Mouse (Mus musculus) stomach, embryonic 15.5 days (tissue): ENCODE results near the gene Wnk2. TPM values are rescaled to one million over a fixed set of nuclear protein-coding genes. Genes with fewer than 3 reads are reported as not detected.

ENCODE experiments used
- ATAC-seq: fragments of 200-750 bp; cut with Nextera tagmentation; 2 replicates; pipeline ENCODE4 v1.8.0; 2017; ENCODE audit warnings: low read depth, moderate number of reproducible peaks, moderate TSS enrichment; ENCODE audit not compliant: insufficient read depth, low FRiP score
- H3K27ac ChIP-seq: fragments of 300-500 bp; sonication (generic); 2 replicates; pipeline ENCODE4 v1.5.1; 2015; ENCODE audit warnings: mild to moderate bottlenecking, inconsistent platforms
- H3K27me3 ChIP-seq: fragments of 300-500 bp; sonication (generic); replicated peaks from 2 replicates; pipeline ENCODE4 v1.6.1; 2015; ENCODE audit warnings: inconsistent platforms
- H3K36me3 ChIP-seq: fragments of 300-500 bp; sonication (generic); 2 replicates; pipeline ENCODE4 v1.6.1; 2015; ENCODE audit warnings: inconsistent platforms
- H3K4me1 ChIP-seq: fragments of 300-500 bp; sonication (generic); 2 replicates; pipeline ENCODE4 v1.6.1; 2015; ENCODE audit warnings: inconsistent platforms
- H3K4me2 ChIP-seq: fragments of 300-500 bp; sonication (generic); 2 replicates; pipeline ENCODE4 v1.6.1; 2015; ENCODE audit warnings: mild to moderate bottlenecking, inconsistent platforms
- H3K4me3 ChIP-seq: fragments of 300-500 bp; sonication (generic); replicated peaks from 2 replicates; pipeline ENCODE4 v1.5.1; 2015; ENCODE audit warnings: inconsistent platforms
- H3K9ac ChIP-seq: fragments of 300-500 bp; sonication (generic); 2 replicates; pipeline ENCODE4 v1.6.1; 2015; ENCODE audit warnings: inconsistent platforms
- H3K9me3 ChIP-seq: fragments of 300-500 bp; sonication (generic); 2 replicates; pipeline ENCODE4 v1.6.1; 2016; ENCODE audit warnings: inconsistent platforms
- WGBS: fragments of 180-500 bp; shearing (Covaris S2); methylation state at CpG from one replicate; pipeline ENCODE4 v1.1.7; 2015; 5-methylcytosine and 5-hydroxymethylcytosine counted together
- polyA plus RNA-seq: library from polyadenylated mRNA; unstranded; fragments of >200 nt; fragmentation: Nextera tagmentation; extraction: Ambion mirVana; gene quantifications from 2 replicates; pipeline ENCODE4 v1.2.1, GENCODE M21; 2015

The Wnk2 gene
- polyA plus RNA-seq, 1 experiment from 2014 or later: 3.3 TPM

DNA sequence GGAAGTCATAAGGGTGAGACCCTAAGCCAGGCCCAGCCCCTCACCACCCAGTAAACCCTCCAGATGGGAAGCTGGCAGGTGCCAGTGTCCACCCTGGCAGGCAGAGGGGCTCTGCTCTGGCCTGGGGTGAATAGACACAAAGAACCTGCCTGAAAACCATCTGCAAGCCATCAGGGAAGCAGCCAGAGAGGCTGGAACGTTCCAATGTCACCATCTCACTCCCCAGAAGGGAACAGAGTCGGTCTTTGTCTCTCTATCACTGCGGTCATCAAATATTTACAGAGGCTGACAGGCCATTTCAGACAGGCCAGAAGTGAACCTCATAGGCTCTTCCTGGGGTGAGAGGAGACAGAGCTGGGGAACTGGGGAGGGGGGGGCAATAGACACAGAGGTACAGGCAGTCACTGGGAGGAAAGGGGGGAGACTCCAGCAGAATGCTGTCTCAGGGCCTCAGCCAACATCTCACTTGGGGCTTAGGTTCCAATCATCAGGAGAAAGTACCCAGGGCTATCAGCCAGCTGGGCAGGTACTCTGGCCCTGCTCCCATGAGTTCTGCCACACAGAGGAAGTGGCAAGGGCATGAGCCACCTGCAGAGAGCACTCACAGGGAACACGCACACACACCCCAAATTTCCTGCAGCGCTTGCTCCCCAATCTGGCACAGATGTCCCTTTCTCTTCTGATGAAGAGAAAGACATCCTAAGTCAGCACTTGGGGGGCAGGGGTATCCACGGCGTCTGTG lies 15.7 kb downstream of the Wnk2 start:
- Histone ChIP-seq H3K9me3 (no peaks in the 10 kb centered on the region), H3K4me3 (no peak overlapping the region), H3K9ac (no peak overlapping the region), H3K4me2 (no peak overlapping the region), H3K27ac (peak overlapping the region; percentile 72), H3K36me3 (no peaks in the 10 kb centered on the region), H3K27me3 (no peaks in the 10 kb centered on the region), H3K4me1 (peaks cover 41% of the 10 kb centered on the region)
- 0 out of 2 replicates have a peak, but pooled peaks have one; percentile 13 for ATAC-seq
- 54% methylated on average over 7 of the region's 7 CpGs for WGBS

DNA sequence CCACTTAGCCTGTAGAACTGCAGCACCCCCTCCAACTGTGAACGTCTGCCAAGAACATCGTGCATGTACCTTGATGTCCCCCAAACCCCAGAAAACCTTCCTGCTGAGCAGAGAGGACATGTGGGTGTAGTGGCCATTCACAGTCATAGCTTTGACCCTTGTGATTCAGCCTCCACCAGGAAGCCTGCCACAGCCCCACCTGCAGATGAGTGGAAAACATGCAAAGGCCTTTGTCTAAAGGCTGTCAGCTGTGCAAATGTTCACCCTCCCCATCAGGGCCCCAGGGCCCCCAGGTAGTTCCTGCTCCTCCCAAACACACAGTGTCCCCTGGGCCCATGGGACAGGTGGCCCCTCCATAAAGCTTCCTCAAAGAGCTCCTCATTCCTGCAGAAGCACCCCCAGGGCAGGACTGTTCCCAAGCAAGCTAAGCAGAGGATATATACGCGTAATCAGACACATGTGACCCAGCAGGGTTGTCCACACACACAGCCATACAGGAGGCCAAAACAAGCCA lies 16.4 kb downstream of the Wnk2 start:
- Histone ChIP-seq H3K4me3 (no peak overlapping the region), H3K36me3 (no peaks in the 10 kb centered on the region), H3K9ac (no peak overlapping the region), H3K27ac (peak overlapping the region; percentile 72), H3K27me3 (no peaks in the 10 kb centered on the region), H3K9me3 (no peaks in the 10 kb centered on the region), H3K4me1 (peaks cover 41% of the 10 kb centered on the region), H3K4me2 (no peak overlapping the region)
- 63% methylated on average over 4 of the region's 4 CpGs for WGBS
- 0 out of 2 replicates have a peak, but pooled peaks have one; percentile 31 for ATAC-seq

DNA sequence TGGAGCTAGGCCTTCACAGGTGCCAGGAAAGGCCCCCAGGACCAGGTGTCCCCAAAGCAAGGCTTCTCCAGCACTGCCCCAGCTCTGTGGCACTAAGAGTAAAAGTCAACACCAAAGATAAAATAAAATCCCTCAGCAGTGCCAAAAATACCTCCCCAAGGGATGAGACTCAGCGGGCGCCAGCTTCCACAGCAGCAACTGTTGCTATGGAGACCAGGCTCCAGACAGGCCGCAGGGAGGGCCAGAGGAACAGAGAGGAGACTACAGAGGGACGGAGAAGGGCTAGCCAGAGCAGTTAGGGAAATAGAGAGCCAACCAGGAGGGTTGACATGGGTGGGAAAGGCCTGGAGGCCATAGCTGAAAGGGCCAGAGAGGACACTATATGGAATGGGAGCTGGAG lies 18.0 kb downstream of the Wnk2 start:
- 37% methylated on average over 4 of the region's 4 CpGs for WGBS
- no peak overlapping the region for H3K4me3 ChIP-seq

DNA sequence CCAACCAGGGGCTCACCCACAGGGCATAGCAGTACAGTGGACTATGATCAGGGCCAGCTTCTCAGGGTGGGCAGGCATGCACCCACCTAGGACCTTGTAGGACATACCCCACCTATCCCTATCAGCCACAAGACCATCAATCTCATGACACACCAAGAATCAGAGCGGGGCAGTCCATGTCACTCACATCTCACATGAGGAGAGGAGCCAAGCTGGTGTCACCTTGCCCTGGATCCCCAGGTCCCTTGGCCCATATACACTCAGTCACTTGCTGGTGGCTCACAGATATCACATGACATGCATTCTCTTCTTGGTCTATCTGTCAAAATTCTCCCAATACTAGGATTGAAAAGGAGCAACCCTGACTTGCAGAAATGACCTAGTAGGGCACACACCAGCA lies 18.7 kb downstream of the Wnk2 start:
- Histone ChIP-seq H3K4me3 (no peak overlapping the region), H3K4me1 (peaks cover 41% of the 10 kb centered on the region), H3K27me3 (no peaks in the 10 kb centered on the region), H3K36me3 (no peaks in the 10 kb centered on the region), H3K9ac (no peak overlapping the region), H3K27ac (no peak overlapping the region), H3K4me2 (no peak overlapping the region), H3K9me3 (no peaks in the 10 kb centered on the region)
- WGBS: 96% methylated on average over 1 of the region's 1 CpGs
- no peak for ATAC-seq

More for the DNA sequence above, 18.0 kb downstream of the Wnk2 start:
- no peak overlapping the region for H3K9ac ChIP-seq
- no peaks in the 10 kb centered on the region for H3K9me3 ChIP-seq
- peaks cover 41% of the 10 kb centered on the region for H3K4me1 ChIP-seq
- no peak for ATAC-seq
- no peak overlapping the region for H3K27ac ChIP-seq
- H3K4me2 ChIP-seq: no peak overlapping the region
- H3K27me3 ChIP-seq: no peaks in the 10 kb centered on the region
- no peaks in the 10 kb centered on the region for H3K36me3 ChIP-seq

DNA sequence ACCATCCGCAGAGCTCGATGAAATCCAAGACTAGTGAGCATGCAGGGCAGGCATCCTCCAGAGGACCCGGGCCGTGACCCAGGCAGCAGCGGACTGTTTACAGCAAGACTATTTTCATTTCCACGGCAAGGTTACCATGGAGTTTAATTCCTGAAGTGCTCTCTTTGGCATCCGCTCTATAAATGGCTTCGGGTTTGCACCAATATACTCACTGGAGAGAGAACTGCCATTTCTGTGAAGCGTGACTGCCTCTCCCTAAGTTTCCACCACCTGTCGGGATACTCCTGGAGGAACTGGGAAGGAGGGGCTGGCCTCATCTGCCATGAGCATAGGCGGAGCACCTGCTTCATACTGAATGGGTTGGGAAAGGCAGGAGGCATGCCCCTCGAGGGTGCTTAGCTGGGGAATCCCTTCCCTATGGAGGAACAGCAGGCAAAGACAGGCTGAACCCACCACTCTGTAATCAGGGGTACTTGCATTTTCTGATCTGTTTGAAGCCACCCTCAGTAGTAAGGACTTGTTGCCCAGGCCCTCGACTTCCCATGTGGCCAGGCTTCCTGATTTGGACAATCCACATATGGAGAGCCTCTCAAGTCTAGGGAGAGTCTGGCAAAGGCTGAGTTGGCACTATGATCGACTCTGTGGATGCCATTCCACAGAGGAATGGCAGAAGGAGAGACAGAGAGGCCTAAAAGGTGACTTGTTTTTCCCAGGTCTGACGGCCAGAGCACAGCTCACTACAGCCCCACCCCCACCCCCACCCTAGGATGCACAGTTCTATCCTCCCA lies 19.8 kb downstream of the Wnk2 start:
- no peaks in the 10 kb centered on the region for H3K9me3 ChIP-seq
- no peaks in the 10 kb centered on the region for H3K27me3 ChIP-seq
- no peaks in the 10 kb centered on the region for H3K36me3 ChIP-seq
- H3K4me3 ChIP-seq: no peak overlapping the region
- WGBS: 37% methylated on average over 15 of the region's 15 CpGs
- peak overlapping the region; percentile 0; the same call in 1 of the 2 replicates for H3K27ac ChIP-seq
- H3K4me2 ChIP-seq: no peak overlapping the region
- no peak for ATAC-seq
- no peak overlapping the region for H3K9ac ChIP-seq
- peaks cover 41% of the 10 kb centered on the region for H3K4me1 ChIP-seq

DNA sequence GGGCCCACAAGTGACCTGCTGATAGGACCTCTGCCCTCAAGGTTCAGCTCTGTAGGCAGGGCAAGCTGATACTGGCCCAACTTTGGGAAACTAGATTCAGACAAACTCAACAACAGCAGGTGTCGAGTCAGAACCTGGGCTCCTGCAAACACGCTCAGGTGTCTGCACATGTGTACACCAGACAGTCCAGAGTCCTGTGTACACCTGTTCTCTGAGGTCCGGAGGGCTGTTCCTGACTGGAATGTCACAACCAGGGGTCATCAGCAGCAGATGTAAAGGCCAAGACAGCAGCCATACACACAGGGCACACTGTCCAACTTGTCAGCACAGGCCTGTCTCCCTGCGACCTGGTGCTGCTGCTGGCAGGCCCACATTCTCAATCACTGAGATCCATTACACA lies 25.7 kb downstream of the Wnk2 start:
- H3K4me3 ChIP-seq: no peak overlapping the region
- 70% methylated on average over 4 of the region's 4 CpGs for WGBS
- H3K4me1 ChIP-seq: no peaks in the 10 kb centered on the region
- H3K4me2 ChIP-seq: no peak overlapping the region
- H3K27me3 ChIP-seq: no peaks in the 10 kb centered on the region
- no peak overlapping the region for H3K9ac ChIP-seq
- no peaks in the 10 kb centered on the region for H3K9me3 ChIP-seq
- peak; percentile 56; the same call in 1 of the 2 replicates for ATAC-seq
- no peak overlapping the region for H3K27ac ChIP-seq
- H3K36me3 ChIP-seq: no peaks in the 10 kb centered on the region

DNA sequence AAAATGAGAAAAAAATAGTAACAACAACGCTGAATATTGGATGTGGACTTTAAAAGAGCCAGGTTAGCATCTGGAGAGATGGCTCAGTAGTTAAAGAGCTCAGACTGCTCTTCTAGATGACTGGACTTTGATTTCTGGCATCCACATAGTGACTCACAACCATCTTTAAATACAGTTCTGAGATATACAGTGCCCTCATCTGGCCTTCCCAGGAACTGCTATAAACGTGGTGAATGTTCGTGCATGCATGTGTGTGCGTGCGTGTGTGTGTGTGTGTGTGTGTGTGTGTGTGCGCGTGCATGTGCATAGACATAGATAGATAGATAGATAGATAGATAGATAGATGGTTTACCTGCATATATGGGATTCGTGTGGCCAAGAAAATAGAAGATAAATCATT lies 30.3 kb downstream of the Wnk2 start:
- Histone ChIP-seq H3K9ac (no peak overlapping the region), H3K4me3 (no peak overlapping the region), H3K27ac (no peak overlapping the region), H3K9me3 (no peaks in the 10 kb centered on the region), H3K36me3 (no peaks in the 10 kb centered on the region), H3K4me2 (no peak overlapping the region), H3K27me3 (no peaks in the 10 kb centered on the region), H3K4me1 (no peaks in the 10 kb centered on the region)
- no peak for ATAC-seq
- 83% methylated on average over 8 of the region's 8 CpGs for WGBS

DNA sequence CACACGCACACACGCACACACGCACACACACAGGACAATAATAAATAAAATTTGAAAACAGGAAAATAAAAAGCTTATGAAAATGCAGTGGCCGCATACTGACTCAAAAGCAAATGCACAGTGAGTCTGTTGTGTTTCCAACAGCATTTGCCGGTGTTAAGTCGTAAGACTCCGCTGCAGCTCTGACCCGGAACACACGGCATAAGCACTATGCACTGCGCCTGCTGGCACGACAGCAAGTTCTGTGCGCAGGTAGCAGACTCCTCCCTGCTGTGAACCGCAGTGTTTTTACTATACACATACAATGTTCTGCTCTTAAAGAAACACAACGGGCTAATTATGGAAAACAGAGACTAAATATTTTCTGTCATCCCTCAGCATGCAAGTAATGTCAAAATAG lies 32.9 kb downstream of the Wnk2 start:
- Histone ChIP-seq H3K9ac (no peak overlapping the region), H3K4me2 (no peak overlapping the region), H3K27me3 (no peaks in the 10 kb centered on the region), H3K36me3 (no peaks in the 10 kb centered on the region), H3K4me1 (no peaks in the 10 kb centered on the region), H3K27ac (no peak overlapping the region), H3K4me3 (no peak overlapping the region), H3K9me3 (no peaks in the 10 kb centered on the region)
- WGBS: 86% methylated on average over 14 of the region's 14 CpGs
- no peak for ATAC-seq

DNA sequence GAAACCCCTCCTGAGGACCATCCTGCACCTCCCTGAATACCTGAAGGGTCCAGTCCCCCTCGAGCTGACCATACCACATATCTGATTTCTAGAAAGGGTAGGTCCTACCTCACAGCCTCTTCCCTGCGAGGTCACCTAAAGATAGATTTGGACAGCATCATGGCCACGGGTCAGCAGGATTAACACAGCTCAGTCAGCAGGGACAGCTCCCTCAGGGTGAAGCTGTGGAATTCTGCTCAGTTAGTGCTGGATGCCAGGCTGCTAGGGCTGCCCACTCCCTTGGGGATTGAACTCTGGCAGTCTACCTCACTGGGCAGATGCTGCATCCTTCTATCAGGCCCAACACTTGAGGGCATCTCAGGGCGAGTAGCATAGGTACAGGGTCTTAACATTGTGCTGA lies 33.7 kb downstream of the Wnk2 start:
- Histone ChIP-seq H3K27ac (no peak overlapping the region), H3K9ac (no peak overlapping the region), H3K36me3 (no peaks in the 10 kb centered on the region), H3K4me1 (no peaks in the 10 kb centered on the region), H3K27me3 (no peaks in the 10 kb centered on the region), H3K9me3 (no peaks in the 10 kb centered on the region), H3K4me3 (no peak overlapping the region), H3K4me2 (no peak overlapping the region)
- ATAC-seq: no peak
- WGBS: 57% methylated on average over 4 of the region's 4 CpGs

DNA sequence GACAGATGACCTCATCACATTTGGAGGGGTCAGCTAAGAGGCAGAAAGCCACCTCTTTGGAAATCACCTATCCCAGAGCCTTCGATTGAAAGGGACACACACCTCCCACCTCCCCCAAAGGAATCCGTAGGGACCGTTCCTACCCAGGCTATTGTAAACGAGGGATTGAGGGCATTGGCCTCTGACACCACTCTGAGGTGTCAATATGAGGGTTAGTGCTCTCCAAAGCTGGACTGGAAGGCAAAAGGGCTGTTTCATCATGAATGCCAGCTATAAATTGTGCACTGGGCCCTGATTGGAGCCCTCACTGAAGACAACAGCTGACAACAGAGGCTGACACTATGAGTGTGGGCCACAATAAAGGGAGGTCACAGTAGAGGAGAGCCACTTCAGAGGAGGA lies 34.5 kb downstream of the Wnk2 start:
- ATAC-seq: no peak
- Histone ChIP-seq H3K27me3 (no peaks in the 10 kb centered on the region), H3K9me3 (no peaks in the 10 kb centered on the region), H3K9ac (no peak overlapping the region), H3K36me3 (no peaks in the 10 kb centered on the region), H3K4me3 (no peak overlapping the region), H3K27ac (peak overlapping the region; percentile 35), H3K4me2 (no peak overlapping the region), H3K4me1 (no peaks in the 10 kb centered on the region)
- WGBS: 51% methylated on average over 4 of the region's 4 CpGs

DNA sequence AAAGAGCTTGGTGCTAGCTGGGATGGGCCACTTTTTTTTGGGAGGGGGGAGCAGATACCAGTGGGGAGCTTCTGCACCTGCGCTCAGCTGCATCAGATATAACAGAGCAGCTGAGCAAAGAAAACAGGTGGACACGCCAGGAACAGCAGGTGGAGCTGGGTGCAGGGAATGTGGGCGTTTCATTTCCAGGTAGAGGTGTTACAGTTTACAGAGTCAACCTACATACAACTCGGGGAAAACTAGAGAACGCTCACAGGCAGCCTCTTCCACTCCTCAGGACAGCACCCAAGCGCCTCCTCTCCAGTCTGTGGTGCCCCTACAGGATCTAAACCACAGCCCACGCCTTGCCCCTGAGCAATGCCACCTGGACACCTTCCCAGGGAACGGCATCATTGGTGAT lies 35.2 kb downstream of the Wnk2 start:
- Histone ChIP-seq H3K36me3 (no peaks in the 10 kb centered on the region), H3K4me3 (no peak overlapping the region), H3K4me2 (no peak overlapping the region), H3K27ac (peak overlapping the region; percentile 21; the same call in 1 of the 2 replicates), H3K9ac (no peak overlapping the region), H3K9me3 (no peaks in the 10 kb centered on the region), H3K27me3 (no peaks in the 10 kb centered on the region), H3K4me1 (no peaks in the 10 kb centered on the region)
- ATAC-seq: peak; percentile 79
- 61% methylated on average over 8 of the region's 8 CpGs for WGBS

DNA sequence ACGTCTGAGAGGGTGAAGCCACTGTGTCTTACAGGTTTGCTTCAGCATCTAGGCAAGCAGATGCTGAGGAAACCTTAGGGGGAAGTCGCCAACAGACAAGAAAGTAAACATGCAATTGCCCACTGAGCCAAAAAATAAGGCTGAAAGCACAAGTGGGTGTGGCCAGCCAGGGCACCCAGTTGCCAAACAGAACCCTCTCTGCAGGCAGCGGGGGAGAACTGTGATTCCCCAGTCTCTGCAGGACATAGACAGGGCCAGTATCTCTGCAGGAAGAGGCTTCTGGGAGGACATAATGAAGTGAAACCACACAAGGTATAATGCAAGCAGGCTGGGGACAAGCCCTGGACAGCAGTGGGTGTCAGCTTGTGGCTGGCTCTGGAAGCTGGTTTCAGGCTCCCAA lies 38.1 kb downstream of the Wnk2 start:
- H3K4me2 ChIP-seq: no peak overlapping the region
- H3K9me3 ChIP-seq: no peaks in the 10 kb centered on the region
- no peaks in the 10 kb centered on the region for H3K4me1 ChIP-seq
- H3K27ac ChIP-seq: no peak overlapping the region
- no peak overlapping the region for H3K9ac ChIP-seq
- ATAC-seq: no peak
- H3K27me3 ChIP-seq: no peaks in the 10 kb centered on the region
- H3K36me3 ChIP-seq: no peaks in the 10 kb centered on the region
- H3K4me3 ChIP-seq: no peak overlapping the region
- 68% methylated on average over 3 of the region's 3 CpGs for WGBS
